Mouse (Mus musculus): ENCODE results near the gene Tprg. TPM values are rescaled to one million over a fixed set of nuclear protein-coding genes. Genes with fewer than 3 reads are reported as not detected.

The Tprg gene
- polyA plus RNA-seq (2012; rRNA removed; ENCODE audit: low replicate concordance): not detected in 2 replicates

DNA sequence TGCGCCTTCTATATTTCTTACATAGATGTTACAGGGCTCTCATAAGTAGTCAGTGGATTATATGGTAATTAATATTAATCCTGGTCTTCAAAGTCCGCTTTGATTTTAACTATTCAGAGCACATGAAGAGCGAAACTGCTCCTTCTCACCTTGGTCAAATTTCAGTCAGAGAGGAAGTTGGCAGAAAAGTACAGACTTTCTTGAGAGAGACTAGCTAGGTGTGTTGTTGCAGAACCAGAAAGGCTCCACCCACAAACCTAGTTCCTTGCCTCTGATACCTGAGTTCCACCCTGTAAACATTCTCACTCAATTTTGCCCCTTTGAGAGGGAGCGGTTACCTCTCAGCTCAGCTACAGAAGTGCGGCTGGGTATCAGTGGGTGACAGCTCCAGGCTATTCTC is at the start of gene Tprg:
Gene Tprg, plus strand, starts transcription at position 301 of the 400 bp plus-strand sequence.

